8 mouse cellular contexts compared by ENCODE assay signal in the genomic region with DNA sequence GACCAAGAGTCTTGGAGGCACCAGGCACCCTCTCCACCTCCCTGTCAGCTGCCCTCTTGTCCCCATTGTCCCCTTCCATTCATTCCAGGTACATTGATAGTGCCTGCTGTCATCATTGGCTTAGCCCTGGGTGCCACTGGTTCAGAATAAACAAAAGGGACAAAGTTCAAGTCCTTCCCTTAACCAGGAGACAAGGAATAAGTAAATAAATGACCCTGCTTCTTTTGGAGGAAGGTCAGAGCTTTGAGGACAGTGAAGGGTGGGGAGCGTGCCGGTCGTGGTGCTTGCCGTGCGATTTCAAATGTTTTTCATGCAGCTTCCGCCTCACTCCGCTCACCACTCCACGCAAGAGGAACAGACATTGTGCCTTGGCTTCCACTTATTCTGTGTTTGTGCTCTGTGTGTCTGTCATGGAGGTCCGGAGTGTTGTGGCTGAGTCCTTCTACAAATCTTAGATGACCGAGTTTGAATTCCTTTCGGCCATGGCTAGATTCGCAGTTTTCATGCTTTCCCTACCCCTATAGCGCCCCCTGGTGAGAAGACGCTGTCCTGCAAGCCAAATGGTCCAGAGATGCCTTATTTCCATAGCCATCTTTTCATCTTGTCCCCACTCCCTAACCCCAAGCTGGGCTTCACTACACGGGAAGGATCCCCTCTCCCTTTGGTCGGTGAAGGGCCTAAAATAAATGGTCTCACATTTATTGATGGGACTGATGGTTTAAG. TPM values are rescaled to one million over a fixed set of nuclear protein-coding genes. Genes with fewer than 3 reads are reported as not detected.
DNase-seq lines count a peak whose midpoint lies in the region; ATAC-seq and TF ChIP-seq lines count a peak whose summit lies in the region.

No protein-coding gene starts in this region.

- TF ChIP-seq CTCF in left cerebral cortex, adult 2 months (IDR thresholded peaks at IDR 0.05): peak; percentile 94

- no peaks in the 10 kb centered on the region for H3K9me3 ChIP-seq in forebrain, embryonic 11.5 days (ENCODE audit: control insufficient read depth, low read length)
- no peaks in the 10 kb centered on the region for H3K9me3 ChIP-seq in forebrain, embryonic 12.5 days

- 45% methylated on average over 16 of the region's 16 CpGs for WGBS in forebrain, embryonic 11.5 days
- 41% methylated on average over 16 of the region's 16 CpGs for WGBS in forebrain, embryonic 12.5 days

- intact Hi-C loops in left cerebral cortex, adult 2 months (cut with DNase I): loop anchor here (1.0 to 5.0 kb wide), 5 partner anchors 49 to 760 kb away; partner anchors contain the start of genes Ccdc96 and Tada2b

- H3K4me3 ChIP-seq in forebrain, embryonic 11.5 days (ENCODE audit: low read depth, low read length): no peak overlapping the region
- H3K4me3 ChIP-seq in forebrain, embryonic 12.5 days (replicated peaks): no peak overlapping the region
- H3K4me3 ChIP-seq in left cerebral cortex, adult 2 months: no peak overlapping the region

- H3K27ac ChIP-seq in forebrain, embryonic 11.5 days (ENCODE audit: low read depth, low read length): no peak overlapping the region
- H3K27ac ChIP-seq in forebrain, embryonic 12.5 days: no peak overlapping the region
- H3K27ac ChIP-seq in left cerebral cortex, adult 2 months: no peak overlapping the region

- no peak overlapping the region for H3K9ac ChIP-seq in forebrain, embryonic 11.5 days (ENCODE audit: low read length)
- H3K9ac ChIP-seq in forebrain, embryonic 12.5 days: no peak overlapping the region

- peak; percentile 89 for DNase-seq in forebrain, embryonic 11.5 days (ENCODE audit: low spot score)
- peak; percentile 70 for DNase-seq in cerebellum, adult 11-12 months
- peak; percentile 87 to 89 for DNase-seq in frontal cortex, postnatal 25 days (ENCODE audit: low spot score in 2 of 2)
- DNase-seq in induced T-regulatory cell, adult 2 months (ENCODE audit: low read depth): peak; percentile 89
- DNase-seq in left cerebral cortex, adult 2 months (ENCODE audit: extremely low spot score in 1 of 2, low spot score in 2 of 2): peak; percentile 76 to 87
- DNase-seq in spleen, postnatal 4 days (ENCODE audit: low spot score in 2 of 2): peak; percentile 86 to 97

- no peak overlapping the region for H3K4me2 ChIP-seq in forebrain, embryonic 11.5 days (ENCODE audit: low read depth, low read length, severe bottlenecking)
- no peak overlapping the region; the same call in 1 of the 2 replicates for H3K4me2 ChIP-seq in forebrain, embryonic 12.5 days

- H3K27me3 ChIP-seq in forebrain, embryonic 11.5 days (ENCODE audit: control insufficient read depth, insufficient read depth, low read length): no peaks in the 10 kb centered on the region
- no peaks in the 10 kb centered on the region for H3K27me3 ChIP-seq in forebrain, embryonic 12.5 days

- H3K4me1 ChIP-seq in forebrain, embryonic 11.5 days (replicated peaks; ENCODE audit: control insufficient read depth, insufficient read depth, low read length): peaks cover 5% of the 10 kb centered on the region; the same call in 1 of the 2 replicates
- H3K4me1 ChIP-seq in forebrain, embryonic 12.5 days: peaks cover 8% of the 10 kb centered on the region

- H3K36me3 ChIP-seq in forebrain, embryonic 11.5 days (ENCODE audit: control insufficient read depth, insufficient read depth, low read length): no peaks in the 10 kb centered on the region
- 0 out of 2 replicates have a peak, but pooled peaks cover 4% of the 10 kb centered on the region for H3K36me3 ChIP-seq in forebrain, embryonic 12.5 days (replicated peaks)

- ATAC-seq in forebrain, embryonic 11.5 days (replicated peaks; ENCODE audit: low FRiP score): no peak
- no peak for ATAC-seq in forebrain, embryonic 12.5 days (ENCODE audit: low FRiP score)
- peak; percentile 40; the same call in 1 of the 2 replicates for ATAC-seq in megakaryocyte-erythroid progenitor cell, adult 5-6 weeks (replicated peaks; ENCODE audit: low FRiP score, low TSS enrichment, poor library complexity, severe bottlenecking)

RNA-seq across cellular contexts. Expression of gene Bloc1s4, which starts 6.2 kb away (rescaled TPM):
- polyA plus RNA-seq in forebrain, embryonic 11.5 days (2014; fragmentation: Nextera tagmentation; extraction: Ambion mirVana): 22.9 and 25.6 TPM in 2 replicates
- polyA plus RNA-seq in forebrain, embryonic 12.5 days (2016; fragmentation: Nextera tagmentation; extraction: Ambion mirVana): 25.3 TPM in 2 replicates
- total RNA-seq in left cerebral cortex, adult 2 months (2021): 10 to 100 TPM; 19.3 to 19.7 TPM
- 10.4 and 15.1 TPM in 2 replicates for total RNA-seq in megakaryocyte-erythroid progenitor cell, adult 5-6 weeks (2014; fragmentation: Nextera tagmentation)
- 23.2 and 24.4 TPM in 2 replicates for total RNA-seq in megakaryocyte-erythroid progenitor cell, adult 5-6 weeks (2017)

RNA-seq across cellular contexts. Expression of gene D5Ertd579e, which starts 46.5 kb away (rescaled TPM):
- 39.9 and 41.9 TPM in 2 replicates for polyA plus RNA-seq in forebrain, embryonic 11.5 days (2014; fragmentation: Nextera tagmentation; extraction: Ambion mirVana)
- 44.2 and 46.6 TPM in 2 replicates for polyA plus RNA-seq in forebrain, embryonic 12.5 days (2016; fragmentation: Nextera tagmentation; extraction: Ambion mirVana)
- total RNA-seq in left cerebral cortex, adult 2 months (2021): 100 to 1,000 TPM in 1 of 2 experiments, 10 to 100 TPM in 1; 93.9 to 111 TPM
- 21.0 and 24.0 TPM in 2 replicates for total RNA-seq in megakaryocyte-erythroid progenitor cell, adult 5-6 weeks (2014; fragmentation: Nextera tagmentation)
- 25.7 and 44.6 TPM in 2 replicates for total RNA-seq in megakaryocyte-erythroid progenitor cell, adult 5-6 weeks (2017)

RNA-seq across cellular contexts. Expression of gene Mrfap1, which starts 54.3 kb away (rescaled TPM):
- polyA plus RNA-seq in forebrain, embryonic 11.5 days (2014; fragmentation: Nextera tagmentation; extraction: Ambion mirVana): 563 and 565 TPM in 2 replicates
- 485 and 504 TPM in 2 replicates for polyA plus RNA-seq in forebrain, embryonic 12.5 days (2016; fragmentation: Nextera tagmentation; extraction: Ambion mirVana)
- 100 to 1,000 TPM; 409 to 435 TPM for total RNA-seq in left cerebral cortex, adult 2 months (2021)
- total RNA-seq in megakaryocyte-erythroid progenitor cell, adult 5-6 weeks (2014; fragmentation: Nextera tagmentation): 150 and 174 TPM in 2 replicates
- total RNA-seq in megakaryocyte-erythroid progenitor cell, adult 5-6 weeks (2017): 236 and 255 TPM in 2 replicates
